Mouse (Mus musculus) ovary, adult 18-20 months (tissue): ENCODE data around the gene Lbhd2.

ENCODE experiments used
- DNase-seq: peaks from one replicate; pipeline ENCODE4 v3.0.0; 2022; ENCODE audit warnings: low spot score, mixed read lengths

Gene Lbhd2

GRCm38 (mm10) chr12:111430868-111431817 lies 24.5 kb downstream of the Lbhd2 start:
- DNase-seq, result no peak

- no peak for DNase-seq
Measured at GRCm38 (mm10) chr12:111432097-111432496, 25.5 kb downstream of the Lbhd2 start.

GRCm38 (mm10) chr12:111432751-111433331 lies 26.2 kb downstream of the Lbhd2 start:
- DNase-seq, result no peak

GRCm38 (mm10) chr12:111434164-111434744 lies 27.6 kb downstream of the Lbhd2 start:
- no peak for DNase-seq

GRCm38 (mm10) chr12:111434745-111435327 lies 28.2 kb downstream of the Lbhd2 start:
- no peak for DNase-seq

GRCm38 (mm10) chr12:111436170-111436569 lies 29.6 kb downstream of the Lbhd2 start:
- no peak for DNase-seq

GRCm38 (mm10) chr12:111436640-111437039 lies 30.0 kb downstream of the Lbhd2 start:
- no peak for DNase-seq

- peak; percentile 64 for DNase-seq
Measured at GRCm38 (mm10) chr12:111437222-111437900, 30.8 kb downstream of the Lbhd2 start.

- DNase-seq, result no peak
Measured at GRCm38 (mm10) chr12:111438850-111439249, 32.2 kb downstream of the Lbhd2 start.

- DNase-seq, result no peak
Measured at GRCm38 (mm10) chr12:111440701-111441373, 34.2 kb downstream of the Lbhd2 start.

GRCm38 (mm10) chr12:111441523-111441922 lies 34.9 kb downstream of the Lbhd2 start:
- no peak for DNase-seq

GRCm38 (mm10) chr12:111442309-111443010 lies 35.9 kb downstream of the Lbhd2 start, which contains the start of gene Tnfaip2:
Gene Tnfaip2, plus strand, starts transcription at chr12:111442469.
- DNase-seq, result peak; percentile 68

- DNase-seq, result no peak
Measured at GRCm38 (mm10) chr12:111443011-111443870, 36.6 kb downstream of the Lbhd2 start.

- DNase-seq, result no peak
Measured at GRCm38 (mm10) chr12:111443921-111444831, 37.6 kb downstream of the Lbhd2 start.

GRCm38 (mm10) chr12:111445161-111445889 lies 38.7 kb downstream of the Lbhd2 start:
- DNase-seq, result no peak

GRCm38 (mm10) chr12:111445890-111446613 lies 39.4 kb downstream of the Lbhd2 start:
- no peak for DNase-seq

- DNase-seq, result no peak
Measured at GRCm38 (mm10) chr12:111446745-111447144, 40.1 kb downstream of the Lbhd2 start.
